Mouse (Mus musculus): ENCODE results near the gene Htr3b.

DNA sequence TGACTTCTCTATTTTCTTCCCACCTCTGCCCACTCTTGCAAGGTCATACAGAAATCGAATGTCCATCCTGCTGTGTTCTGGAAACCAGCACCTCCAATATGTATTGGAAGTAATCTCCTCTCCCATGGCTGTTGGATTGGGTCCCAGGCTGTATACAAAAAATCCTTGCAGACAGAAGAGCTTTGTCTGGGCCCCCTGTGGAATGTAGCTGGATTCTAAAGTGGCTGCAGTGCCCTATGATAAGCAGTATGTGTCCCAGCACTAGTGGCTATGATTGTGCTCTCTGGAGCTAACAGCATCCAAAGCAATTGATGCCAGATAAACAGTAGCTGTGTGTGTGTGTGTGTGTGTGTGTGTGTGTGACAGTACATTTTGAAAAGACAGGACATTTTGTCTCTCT lies 22.4 kb downstream of the Htr3b start:
- TF ChIP-seq CTCF (IDR thresholded peaks at IDR 0.05; ENCODE audit: borderline replicate concordance, insufficient read depth, low read depth, low read length) = no peak
- no peak for TF ChIP-seq POLR2A (IDR thresholded peaks at IDR 0.05; ENCODE audit: borderline replicate concordance, insufficient read depth, low read length)
